Mouse (Mus musculus) stomach, embryonic 14.5 days (tissue): Measurements from ENCODE around the gene Pheta1. TPM values are rescaled to one million over a fixed set of nuclear protein-coding genes. Genes with fewer than 3 reads are reported as not detected.
A peak's percentile ranks its signal among the peaks of the same experiment; 100 is the strongest.

Experiments
- ATAC-seq: fragments of 200-750 bp; cut with Nextera tagmentation; 2 replicates; pipeline ENCODE4 v1.8.0; 2017; ENCODE audit warnings: low read depth, moderate TSS enrichment; ENCODE audit not compliant: insufficient number of reproducible peaks, insufficient read depth, low FRiP score
- H3K27ac ChIP-seq: fragments of 300-500 bp; sonication (generic); 2 replicates; pipeline ENCODE4 v1.5.1; 2014; ENCODE audit warnings: mild to moderate bottlenecking, low read length, moderate library complexity, mixed read lengths
- H3K27me3 ChIP-seq: fragments of 300-500 bp; sonication (generic); 2 replicates; pipeline ENCODE4 v1.6.1; 2014; ENCODE audit warnings: low read length, control low read depth, mixed read lengths; ENCODE audit not compliant: control insufficient read depth, insufficient read depth
- H3K36me3 ChIP-seq: fragments of 300-500 bp; sonication (generic); 2 replicates; pipeline ENCODE4 v1.6.1; 2014; ENCODE audit warnings: mild to moderate bottlenecking, control low read depth, low read length, moderate library complexity, mixed read lengths; ENCODE audit not compliant: control insufficient read depth, insufficient read depth
- H3K4me1 ChIP-seq: fragments of 300-500 bp; sonication (generic); 2 replicates; pipeline ENCODE4 v1.6.1; 2014; ENCODE audit warnings: low read length, control low read depth, mixed read lengths; ENCODE audit not compliant: control insufficient read depth, insufficient read depth
- H3K4me2 ChIP-seq: fragments of 300-500 bp; sonication (generic); replicated peaks from 2 replicates; pipeline ENCODE4 v1.6.1; 2014; ENCODE audit warnings: low read depth, low read length, control low read depth
- H3K4me3 ChIP-seq: fragments of 300-500 bp; sonication (generic); 2 replicates; pipeline ENCODE4 v1.5.1; 2014; ENCODE audit warnings: low read depth, low read length, control low read depth
- H3K9ac ChIP-seq: fragments of 300-500 bp; sonication (generic); replicated peaks from 2 replicates; pipeline ENCODE4 v1.6.1; 2014; ENCODE audit warnings: low read depth, mild to moderate bottlenecking, control low read depth, low read length, moderate library complexity, mixed read lengths
- H3K9me3 ChIP-seq: fragments of 300-500 bp; sonication (generic); 2 replicates; pipeline ENCODE4 v1.6.1; 2016; ENCODE audit warnings: low read depth, low read length, control low read depth; ENCODE audit not compliant: control insufficient read depth
- whole genome bisulfite sequencing: fragments of 180-500 bp; shearing (Covaris S2); extraction: QIAGEN DNeasy Blood & Tissue Kit; methylation state at CpG from one replicate; pipeline ENCODE4 v1.1.7; 2014; 5-methylcytosine and 5-hydroxymethylcytosine counted together
- polyA plus RNA-seq: library from polyadenylated mRNA; unstranded; fragments of >200 nt; fragmentation: Nextera tagmentation; extraction: Ambion mirVana; gene quantifications from 2 replicates; pipeline ENCODE4 v1.2.1, GENCODE M21; 2014

Gene Pheta1
- 17.6 and 17.8 TPM in 2 replicates for polyA plus RNA-seq

DNA sequence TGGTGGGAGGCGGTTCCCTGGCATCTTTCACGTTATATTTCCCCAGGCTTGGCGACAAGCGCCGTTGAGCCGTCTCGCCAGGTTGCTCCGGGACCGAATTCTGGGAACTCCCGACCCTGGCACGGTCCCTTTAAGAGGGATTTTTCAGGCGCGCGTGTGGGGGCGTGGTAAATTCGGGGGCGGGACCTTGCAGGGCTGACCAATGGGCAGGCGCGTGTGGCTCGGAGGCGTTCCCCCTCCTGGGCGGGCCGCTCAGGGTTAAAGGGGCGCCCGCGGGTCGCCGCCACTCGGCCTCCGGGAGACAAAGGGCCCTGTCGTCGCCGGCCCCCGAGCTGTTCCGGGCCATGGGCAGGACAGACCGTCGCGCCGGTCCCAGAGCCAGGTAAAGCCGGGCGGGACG is at the start of gene Pheta1:
Pheta1 (plus strand) TSS at position 242 of the 400 bp plus-strand sequence.
- Histone ChIP-seq H3K4me2 (peak within 1 kb of the TSS; percentile 89), H3K9ac (peak within 1 kb of the TSS; percentile 65), H3K27ac (peak within 1 kb of the TSS; percentile 83), H3K4me3 (peak within 1 kb of the TSS; percentile 90), H3K27me3 (no peaks in the 10 kb centered on the region), H3K9me3 (no peaks in the 10 kb centered on the region), H3K4me1 (peaks cover 22% of the 10 kb centered on the region), H3K36me3 (peaks cover 17% of the 10 kb centered on the region)
- under 1% methylated on average over 42 of the region's 42 CpGs for WGBS
- peak; percentile 87 for ATAC-seq

DNA sequence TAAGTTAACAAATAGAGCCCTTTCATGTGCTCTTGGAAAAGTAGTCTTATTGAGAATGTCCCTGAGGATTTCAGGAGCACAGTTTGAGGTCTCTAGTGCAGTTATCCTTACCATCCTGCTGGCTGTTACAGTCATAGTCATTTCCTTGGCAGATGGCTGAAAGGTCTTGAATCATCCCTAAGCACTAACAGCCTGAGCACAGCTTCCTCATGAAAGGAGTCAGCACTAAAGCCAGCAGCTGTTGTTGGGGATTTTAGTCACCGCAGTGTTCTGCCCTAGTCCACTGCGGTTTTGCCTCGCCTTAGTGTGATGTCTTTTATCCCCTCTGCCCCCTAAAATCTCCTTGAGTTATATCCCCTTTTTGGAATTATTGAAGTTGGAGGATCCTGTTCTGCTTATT is 41.6 kb upstream of the Pheta1 start:
- no peak overlapping the region for H3K9ac ChIP-seq
- no peak overlapping the region for H3K4me2 ChIP-seq
- WGBS: 63% methylated on average over 3 of the region's 3 CpGs
- no peak overlapping the region; the same call in 1 of the 2 replicates for H3K27ac ChIP-seq
- H3K4me3 ChIP-seq: no peak overlapping the region
- no peaks in the 10 kb centered on the region for H3K9me3 ChIP-seq
- H3K4me1 ChIP-seq: no peaks in the 10 kb centered on the region
- no peak for ATAC-seq
- H3K27me3 ChIP-seq: no peaks in the 10 kb centered on the region
- H3K36me3 ChIP-seq: peaks cover 51% of the 10 kb centered on the region

DNA sequence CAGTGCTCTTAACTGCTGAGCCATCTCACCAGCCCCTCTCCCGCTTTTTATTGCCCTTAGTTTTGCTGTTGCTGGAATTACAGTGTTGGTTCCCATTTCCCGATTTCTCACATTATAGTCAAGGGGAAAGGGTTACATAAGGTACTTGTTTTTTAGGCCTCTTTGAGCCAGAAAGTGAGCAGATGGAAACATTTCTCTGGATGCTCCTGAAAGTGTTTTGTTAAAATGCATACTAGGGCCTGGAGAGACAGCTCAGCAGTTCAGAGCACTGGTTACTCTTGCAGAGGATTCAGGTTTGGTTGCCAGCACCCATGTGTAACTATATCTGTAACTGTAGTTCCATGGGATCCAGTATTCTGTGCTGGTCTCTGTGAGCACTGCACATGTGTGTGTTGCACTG is 40.6 kb upstream of the Pheta1 start:
- H3K27me3 ChIP-seq: no peaks in the 10 kb centered on the region
- H3K9me3 ChIP-seq: no peaks in the 10 kb centered on the region
- H3K4me2 ChIP-seq: no peak overlapping the region
- no peak overlapping the region for H3K27ac ChIP-seq
- 88% methylated on average over 2 of the region's 2 CpGs for WGBS
- H3K4me3 ChIP-seq: no peak overlapping the region
- ATAC-seq: no peak
- no peaks in the 10 kb centered on the region for H3K4me1 ChIP-seq
- peaks cover 52% of the 10 kb centered on the region for H3K36me3 ChIP-seq
- no peak overlapping the region for H3K9ac ChIP-seq

DNA sequence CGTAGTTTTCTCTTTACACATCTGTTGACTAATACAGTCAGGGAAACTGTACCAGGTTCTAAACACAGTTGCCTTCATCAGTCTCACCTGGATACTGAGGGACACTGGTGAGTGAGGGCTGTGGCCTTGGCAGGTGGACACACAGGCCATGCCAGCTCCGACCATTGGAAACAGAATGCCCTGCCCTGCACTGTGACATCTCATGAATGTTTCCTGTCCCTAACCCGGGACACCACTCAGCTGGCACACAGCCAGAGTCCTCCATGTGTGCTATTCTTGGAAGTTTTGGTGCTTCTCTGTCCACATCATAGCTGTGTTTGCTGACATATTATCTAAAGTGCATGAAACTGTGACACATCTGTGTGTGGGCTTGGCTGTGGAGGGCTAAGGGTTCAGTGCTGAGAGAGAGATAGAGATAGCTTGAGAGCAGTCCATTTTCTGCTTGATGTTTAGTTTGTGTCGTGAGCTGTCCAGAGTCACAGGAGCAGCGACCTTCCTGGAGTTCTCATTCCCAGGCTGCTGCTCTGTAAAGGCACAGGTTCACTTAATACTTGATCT is 39.0 kb upstream of the Pheta1 start:
- no peak for ATAC-seq
- Histone ChIP-seq H3K4me2 (no peak overlapping the region), H3K27me3 (no peaks in the 10 kb centered on the region), H3K9me3 (no peaks in the 10 kb centered on the region), H3K27ac (no peak overlapping the region), H3K9ac (no peak overlapping the region), H3K4me1 (no peaks in the 10 kb centered on the region), H3K4me3 (no peak overlapping the region), H3K36me3 (peaks cover 54% of the 10 kb centered on the region)
- WGBS: 67% methylated on average over 5 of the region's 5 CpGs

DNA sequence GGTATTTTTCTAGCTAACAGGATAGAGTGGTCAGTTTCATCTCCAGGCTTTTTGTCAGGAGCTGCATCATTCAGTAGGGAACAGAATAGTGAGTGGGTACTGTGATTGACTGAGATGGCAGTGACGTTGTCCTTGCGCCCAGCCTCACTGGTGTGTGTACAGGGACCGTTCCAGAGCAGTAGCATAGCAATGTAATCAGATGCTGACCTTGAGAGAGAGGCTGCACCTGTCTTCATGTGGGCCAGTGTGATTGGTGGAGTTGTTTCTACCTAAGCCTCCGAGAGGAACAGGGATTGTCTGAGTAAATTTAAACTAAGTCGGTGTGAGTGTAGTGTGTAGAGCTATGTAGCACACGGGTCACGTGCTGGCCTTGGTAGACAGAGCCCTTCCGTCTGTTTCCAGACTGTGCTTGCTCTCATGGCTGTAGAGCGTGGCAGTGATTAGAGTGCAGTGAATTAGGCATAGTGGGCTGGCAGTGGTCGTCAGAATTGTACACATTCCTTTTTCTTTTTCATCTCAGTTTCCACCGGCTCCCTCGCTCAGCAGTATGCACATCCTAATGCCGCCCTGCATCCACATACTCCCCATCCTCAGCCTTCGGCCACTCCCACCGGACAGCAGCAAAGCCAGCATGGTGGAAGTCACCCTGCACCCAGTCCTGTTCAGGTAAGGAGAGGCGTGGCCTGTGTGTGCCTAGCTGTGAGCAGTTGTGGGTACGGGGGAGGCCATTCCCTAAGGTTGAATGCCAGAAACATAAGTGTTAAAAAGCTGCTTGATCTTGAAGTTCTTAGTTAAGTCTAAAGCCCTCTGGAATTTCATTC is 38.2 kb upstream of the Pheta1 start:
- no peak overlapping the region for H3K4me2 ChIP-seq
- H3K36me3 ChIP-seq: peaks cover 56% of the 10 kb centered on the region
- no peak overlapping the region for H3K4me3 ChIP-seq
- 80% methylated on average over 17 of the region's 17 CpGs for WGBS
- H3K4me1 ChIP-seq: no peaks in the 10 kb centered on the region
- ATAC-seq: no peak
- no peaks in the 10 kb centered on the region for H3K9me3 ChIP-seq
- no peak overlapping the region for H3K27ac ChIP-seq
- no peaks in the 10 kb centered on the region for H3K27me3 ChIP-seq
- H3K9ac ChIP-seq: no peak overlapping the region

DNA sequence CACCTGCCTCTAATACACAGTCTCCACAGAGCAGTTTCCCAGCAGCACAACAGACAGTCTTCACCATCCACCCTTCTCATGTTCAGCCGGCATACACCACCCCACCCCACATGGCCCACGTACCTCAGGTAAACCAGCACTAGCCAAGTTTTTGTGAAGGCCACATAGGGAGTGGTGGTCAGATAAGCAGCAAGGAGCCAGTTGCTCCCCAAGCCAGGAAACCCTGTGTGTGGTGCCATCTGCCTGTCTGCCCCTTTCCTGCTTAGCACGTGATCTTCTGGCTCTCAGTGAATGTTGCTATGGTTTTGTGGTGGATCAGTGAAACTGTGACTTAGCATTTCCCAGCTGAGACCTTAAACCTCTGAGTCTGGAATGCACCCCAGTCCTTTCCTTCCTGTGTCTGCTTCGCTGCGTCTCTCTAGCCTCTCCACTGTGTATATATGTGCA is 37.3 kb upstream of the Pheta1 start:
- no peaks in the 10 kb centered on the region for H3K9me3 ChIP-seq
- H3K27me3 ChIP-seq: no peaks in the 10 kb centered on the region
- H3K36me3 ChIP-seq: peaks cover 59% of the 10 kb centered on the region
- H3K4me1 ChIP-seq: no peaks in the 10 kb centered on the region
- peak overlapping the region; percentile 10; the same call in 1 of the 2 replicates for H3K27ac ChIP-seq
- ATAC-seq: no peak
- H3K4me2 ChIP-seq: no peak overlapping the region
- no peak overlapping the region for H3K4me3 ChIP-seq
- no peak overlapping the region for H3K9ac ChIP-seq
- 81% methylated on average over 5 of the region's 5 CpGs for WGBS

DNA sequence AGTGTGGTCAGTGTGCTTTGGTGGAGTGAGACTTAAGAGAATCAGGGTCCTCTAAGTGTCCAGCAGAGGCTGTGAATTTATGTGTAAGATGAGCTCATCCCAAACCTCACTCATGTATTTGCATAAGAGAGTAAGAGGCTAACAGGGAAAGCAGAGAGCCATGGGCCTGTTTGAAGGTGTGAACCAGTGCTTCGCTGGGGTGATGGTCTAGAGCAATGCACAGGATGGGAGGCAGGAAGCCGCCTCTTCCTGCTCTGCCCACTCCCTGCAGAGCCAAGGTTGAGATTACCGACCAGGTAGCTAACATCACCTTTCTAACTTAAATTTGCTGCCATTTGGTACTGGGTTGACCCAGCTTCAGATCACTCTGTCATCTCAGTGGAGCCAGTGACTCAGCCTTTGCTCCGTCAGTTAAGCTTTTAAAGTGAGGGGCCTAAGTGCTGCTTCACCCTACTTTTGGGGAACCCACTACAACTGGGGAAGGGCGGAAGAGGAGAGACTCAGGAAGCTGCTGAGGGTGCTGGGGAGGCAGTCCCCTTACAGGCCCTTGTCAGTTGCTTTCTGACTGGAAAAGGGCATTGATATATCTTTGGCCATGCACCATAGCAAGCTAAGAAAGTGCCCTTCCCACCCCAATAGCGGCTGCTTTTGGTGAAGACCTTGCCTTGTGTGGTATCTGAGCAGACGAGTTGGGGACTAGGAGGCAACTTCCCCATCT is 36.1 kb upstream of the Pheta1 start:
- H3K27me3 ChIP-seq: no peaks in the 10 kb centered on the region
- 84% methylated on average over 7 of the region's 7 CpGs for WGBS
- no peak overlapping the region for H3K27ac ChIP-seq
- no peak overlapping the region for H3K4me3 ChIP-seq
- H3K4me2 ChIP-seq: no peak overlapping the region
- ATAC-seq: no peak
- no peaks in the 10 kb centered on the region for H3K4me1 ChIP-seq
- peaks cover 64% of the 10 kb centered on the region for H3K36me3 ChIP-seq
- no peak overlapping the region for H3K9ac ChIP-seq
- no peaks in the 10 kb centered on the region for H3K9me3 ChIP-seq

DNA sequence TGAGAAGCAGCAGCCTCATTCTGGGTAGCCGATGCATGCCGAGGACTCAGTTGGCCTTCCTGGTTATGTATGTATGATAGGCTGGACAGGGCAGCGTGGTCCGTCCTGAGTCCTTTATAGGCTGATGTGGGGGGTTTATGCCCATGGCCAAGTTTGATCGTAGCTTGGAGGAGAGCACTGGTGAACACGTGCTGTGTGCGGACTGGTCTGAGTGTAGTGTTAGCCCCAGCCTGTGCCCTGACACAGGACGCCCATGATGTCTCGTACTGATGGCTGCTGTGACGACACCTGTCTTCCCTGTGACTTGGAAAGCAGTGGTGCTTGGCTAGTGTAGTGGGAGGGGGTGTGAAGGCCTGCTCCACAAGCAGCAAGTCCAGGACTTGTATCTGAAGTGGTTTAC is 35.0 kb upstream of the Pheta1 start:
- Histone ChIP-seq H3K27ac (no peak overlapping the region), H3K4me1 (no peaks in the 10 kb centered on the region), H3K9me3 (no peaks in the 10 kb centered on the region), H3K27me3 (no peaks in the 10 kb centered on the region), H3K9ac (no peak overlapping the region), H3K4me3 (no peak overlapping the region), H3K36me3 (peaks cover 74% of the 10 kb centered on the region), H3K4me2 (no peak overlapping the region)
- WGBS: 96% methylated on average over 10 of the region's 10 CpGs
- no peak for ATAC-seq
